Mouse (Mus musculus) v-Abl transformed pro-B cells (cell line): ENCODE data around the gene Gm49325.

Experiments used
- in situ Hi-C, 2 experiments: fragments of 400-800 bp; cut with MboI; formaldehyde crosslinking; loops; one replicate each; pipeline ENCODE4 v1.15.1; 2025; ENCODE audit not compliant: unreplicated experiment in 2 of 2

Gene Gm49325

GRCm38 (mm10) chr10:77623069-77623492 lies 17.1 kb downstream of the Gm49325 start:
- in situ Hi-C loops, result loop anchor here (10.0 to 25.0 kb wide), 3 partner anchors 262 to 964 kb away; partner anchors contain the start of genes 1810043G02Rik (in 1 of the 2), Syde1 (in 1 of the 2) and Trpm2 (in 1 of the 2)

- in situ Hi-C loops, result loop anchor here (10.0 to 25.0 kb wide), 3 partner anchors 261 to 963 kb away; partner anchors contain the start of genes 1810043G02Rik (in 1 of the 2), Syde1 (in 1 of the 2) and Trpm2 (in 1 of the 2)
These were observed 17.8 kb downstream of the Gm49325 start for GRCm38 (mm10) chr10:77623639-77624400.

DNA sequence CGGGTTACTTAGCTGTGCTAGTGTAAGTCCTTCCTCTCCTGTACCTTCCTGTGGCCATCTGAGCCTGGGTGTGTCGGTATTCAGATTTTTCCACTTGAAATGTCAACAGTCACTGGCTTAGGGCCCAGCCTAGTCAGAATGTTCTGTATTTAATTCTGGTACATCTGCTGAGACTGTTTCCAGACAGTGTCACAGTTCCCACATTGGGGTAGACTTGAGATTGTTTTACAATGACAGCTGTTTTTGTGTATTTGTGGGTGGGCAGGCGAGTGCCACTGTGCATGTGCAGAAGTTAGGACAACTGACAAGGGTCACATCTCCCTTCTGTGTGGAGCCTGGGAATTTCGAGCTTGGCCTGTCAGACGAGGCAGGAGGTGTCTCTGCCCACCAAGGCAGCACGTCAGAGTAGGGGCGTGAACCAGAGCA lies 18.6 kb downstream of the Gm49325 start:
- in situ Hi-C loops, result loop anchor here (10.0 to 25.0 kb wide), 3 partner anchors 260 to 963 kb away; partner anchors contain the start of genes 1810043G02Rik (in 1 of the 2), Syde1 (in 1 of the 2) and Trpm2 (in 1 of the 2)

- in situ Hi-C loops, result loop anchor here (5.0 to 25.0 kb wide), 5 partner anchors 109 to 536 kb away; partner anchors contain the start of genes 1810043G02Rik (in 1 of the 2), D10Jhu81e (in 1 of the 2), Fam207a (in 1 of the 2) and Trpm2 (in 1 of the 2)
These were observed 20.0 kb downstream of the Gm49325 start for GRCm38 (mm10) chr10:77626036-77626435.

DNA sequence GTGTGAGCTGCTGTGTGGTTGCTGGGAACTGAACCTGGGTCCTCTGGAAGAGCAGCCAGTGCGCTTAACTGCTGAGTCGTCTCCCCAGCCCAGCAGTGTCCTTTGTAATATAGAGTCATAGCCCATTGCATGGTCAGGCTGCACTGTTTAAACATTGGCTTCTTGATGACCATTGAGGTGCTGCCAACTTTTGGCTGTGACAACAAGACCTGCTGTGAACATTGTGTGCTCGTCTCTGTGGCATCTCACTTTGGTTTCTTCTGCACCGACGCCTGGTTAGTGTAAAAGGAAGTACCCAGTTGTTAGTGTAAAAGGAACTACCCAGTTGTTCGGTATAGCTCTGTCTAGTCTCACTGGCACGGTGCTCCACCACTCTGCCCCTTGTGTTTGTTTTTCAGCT lies 20.6 kb downstream of the Gm49325 start:
- in situ Hi-C loops, result loop anchor here (5.0 to 25.0 kb wide), 5 partner anchors 109 to 536 kb away; partner anchors contain the start of genes 1810043G02Rik (in 1 of the 2), D10Jhu81e (in 1 of the 2), Fam207a (in 1 of the 2) and Trpm2 (in 1 of the 2)

- in situ Hi-C loops, result loop anchor here (5.0 to 25.0 kb wide), 5 partner anchors 110 to 535 kb away; partner anchors contain the start of genes 1810043G02Rik (in 1 of the 2), D10Jhu81e (in 1 of the 2), Fam207a (in 1 of the 2) and Trpm2 (in 1 of the 2)
These were observed 21.5 kb downstream of the Gm49325 start for GRCm38 (mm10) chr10:77627497-77627896.

- in situ Hi-C loops, result loop anchor here (5.0 to 25.0 kb wide), 5 partner anchors 112 to 533 kb away; partner anchors contain the start of genes 1810043G02Rik (in 1 of the 2), D10Jhu81e (in 1 of the 2), Fam207a (in 1 of the 2) and Trpm2 (in 1 of the 2)
These were observed 23.2 kb downstream of the Gm49325 start for GRCm38 (mm10) chr10:77629163-77629562.

GRCm38 (mm10) chr10:77629970-77630369 lies 24.0 kb downstream of the Gm49325 start:
- in situ Hi-C loops, result loop anchor here (5.0 to 25.0 kb wide), 7 partner anchors 57 to 532 kb away; partner anchors contain the start of genes Gm18596 (in 2 of the 2), 1810043G02Rik (in 1 of the 2), D10Jhu81e (in 1 of the 2) and Fam207a (in 1 of the 2)

DNA sequence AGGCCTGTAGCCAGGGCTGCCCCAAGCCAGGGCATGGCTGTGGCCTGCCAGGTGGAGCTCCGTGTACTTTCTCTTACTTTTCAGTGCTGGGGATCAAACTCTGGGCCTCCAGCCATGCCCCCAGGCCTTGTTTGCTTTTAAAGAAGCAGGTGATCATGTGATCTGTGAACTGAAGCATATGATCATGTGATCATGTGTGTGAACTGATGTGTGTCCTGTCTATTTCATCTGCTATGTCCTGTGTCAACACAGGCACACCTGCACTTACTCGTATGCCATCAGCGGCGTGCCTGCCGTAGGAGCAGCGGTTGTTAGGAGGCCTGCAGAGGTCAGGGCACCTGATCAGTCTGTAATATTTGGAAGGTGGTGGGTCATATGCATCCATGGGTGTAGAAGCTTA lies 28.0 kb downstream of the Gm49325 start:
- in situ Hi-C loops, result loop anchor here (5.0 to 25.0 kb wide), 3 partner anchors 53 to 528 kb away; partner anchors contain the start of genes Gm18596 (in 2 of the 2), D10Jhu81e (in 1 of the 2) and Tspear (in 1 of the 2)

- in situ Hi-C loops, result loop anchor here (5.0 to 25.0 kb wide), 3 partner anchors 53 to 528 kb away; partner anchors contain the start of genes Gm18596 (in 2 of the 2), D10Jhu81e (in 1 of the 2) and Tspear (in 1 of the 2)
These were observed 28.6 kb downstream of the Gm49325 start for GRCm38 (mm10) chr10:77634452-77635231.

- in situ Hi-C loops, result loop anchor here (10.0 to 25.0 kb wide), 2 partner anchors 108 to 526 kb away; partner anchors contain the start of genes Gm18596 (in 2 of the 2) and D10Jhu81e (in 1 of the 2)
These were observed 30.4 kb downstream of the Gm49325 start for GRCm38 (mm10) chr10:77636234-77636922.

GRCm38 (mm10) chr10:77638956-77639355 lies 33.0 kb downstream of the Gm49325 start:
- in situ Hi-C loops, result loop anchor here (10.0 to 25.0 kb wide), 2 partner anchors 106 to 523 kb away; partner anchors contain the start of genes Gm18596 (in 2 of the 2) and D10Jhu81e (in 1 of the 2)

DNA sequence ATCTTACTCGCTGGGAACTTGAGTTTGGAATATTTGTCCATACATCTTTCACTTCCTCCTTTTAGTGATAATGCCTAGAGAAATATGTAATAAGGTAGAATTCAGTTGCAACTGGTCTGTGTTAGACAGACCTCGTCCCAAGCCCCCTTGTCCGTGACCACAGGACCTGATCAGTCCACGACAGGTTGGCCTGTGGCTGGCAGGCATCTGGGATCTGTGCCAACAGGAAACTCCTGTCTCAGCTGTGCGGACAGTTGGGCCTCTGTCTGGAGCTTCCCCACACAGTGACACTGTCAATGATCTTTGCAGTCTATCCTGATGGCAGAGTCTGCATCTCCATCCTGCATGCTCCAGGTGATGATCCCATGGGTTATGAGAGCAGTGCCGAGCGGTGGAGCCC lies 37.2 kb downstream of the Gm49325 start:
- in situ Hi-C loops, result loop anchor here in 1 of 2 experiments (5.0 to 25.0 kb wide), 2 partner anchors 34 to 519 kb away; partner anchors contain the start of gene D10Jhu81e

DNA sequence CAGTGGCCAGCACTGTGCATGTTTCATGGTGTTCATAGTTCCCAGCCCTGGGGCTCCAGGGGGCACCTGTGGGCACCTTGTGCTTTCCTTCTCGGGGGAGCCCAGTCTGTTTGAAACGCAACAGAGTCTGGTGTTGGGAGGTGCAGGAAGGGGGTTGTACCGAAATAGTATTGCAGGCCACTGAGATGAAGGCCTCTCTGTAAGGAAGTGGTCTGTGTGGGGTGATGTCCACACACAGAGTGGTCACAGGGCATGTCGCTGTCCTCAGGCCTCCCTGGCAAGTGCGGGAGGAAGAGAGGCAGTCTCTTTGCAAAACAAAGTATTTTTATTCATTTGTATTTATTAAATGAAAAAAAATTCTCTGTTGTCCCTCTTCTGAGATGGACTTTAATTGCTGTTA lies 39.6 kb downstream of the Gm49325 start:
- in situ Hi-C loops, result loop anchor here in 1 of 2 experiments (25.0 kb wide), 1 partner anchor 517 kb away; the partner anchor contains the start of gene D10Jhu81e

GRCm38 (mm10) chr10:77647461-77647860 lies 41.5 kb downstream of the Gm49325 start:
- in situ Hi-C loops, result loop anchor here in 1 of 2 experiments (25.0 kb wide), 1 partner anchor 515 kb away; the partner anchor contains the start of gene D10Jhu81e

DNA sequence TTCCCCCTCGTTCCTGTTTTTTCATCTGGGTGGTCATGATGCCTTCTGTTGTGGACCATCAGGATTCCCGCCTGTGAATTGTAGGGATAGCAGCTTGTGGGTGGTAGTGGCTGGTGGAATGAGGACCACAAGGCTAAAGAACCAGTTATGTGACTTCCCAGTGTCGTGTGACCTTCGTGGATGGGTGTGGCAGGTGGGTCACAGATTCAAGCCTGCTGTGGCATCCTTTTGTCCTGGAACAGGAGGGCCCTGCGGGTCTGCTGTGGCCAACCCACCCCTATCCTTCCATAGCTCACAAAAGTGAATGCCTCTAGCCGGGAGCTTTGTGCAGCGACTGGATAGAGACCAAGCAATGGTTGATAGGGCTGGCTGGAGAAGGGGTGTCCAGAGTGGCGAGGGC lies 41.9 kb downstream of the Gm49325 start:
- in situ Hi-C loops, result loop anchor here in 1 of 2 experiments (25.0 kb wide), 1 partner anchor 514 kb away; the partner anchor contains the start of gene D10Jhu81e

DNA sequence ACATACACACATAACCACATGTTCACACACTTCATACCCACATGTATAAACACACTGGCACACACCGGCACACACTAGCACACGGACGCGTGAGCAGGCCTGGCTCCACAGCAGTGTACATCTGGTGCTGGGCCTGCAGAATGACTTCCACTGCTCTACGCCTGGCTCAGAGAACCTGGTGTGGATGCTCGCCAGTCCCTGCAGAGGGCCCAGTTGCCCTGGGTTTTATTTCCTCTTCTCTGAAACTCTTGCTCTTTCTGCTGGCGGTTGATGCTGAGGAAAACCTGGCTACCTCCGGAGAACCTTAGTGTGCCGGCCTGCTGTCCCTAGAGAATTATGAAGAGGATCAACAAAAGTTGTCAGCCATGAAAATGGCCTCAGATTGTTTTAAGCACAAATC lies 46.0 kb downstream of the Gm49325 start:
- in situ Hi-C loops, result no loop called here

- in situ Hi-C loops, result no loop called here
These were observed 52.4 kb downstream of the Gm49325 start for GRCm38 (mm10) chr10:77658286-77658994.
